Mouse (Mus musculus) heart, embryonic 15.5 days (tissue): ENCODE results near the gene Rsph6a. TPM values are rescaled to one million over a fixed set of nuclear protein-coding genes. Genes with fewer than 3 reads are reported as not detected.

ENCODE experiments used
- ATAC-seq: fragments of 200-750 bp; cut with Nextera tagmentation; replicated peaks from 2 replicates; pipeline ENCODE4 v1.8.0; 2017; ENCODE audit warnings: low read depth, moderate TSS enrichment; ENCODE audit not compliant: insufficient number of reproducible peaks, insufficient read depth, low FRiP score
- H3K27ac ChIP-seq: fragments of 300-500 bp; sonication (generic); 2 replicates; pipeline ENCODE4 v1.5.1; 2015; ENCODE audit warnings: mild to moderate bottlenecking, inconsistent platforms
- H3K27me3 ChIP-seq: fragments of 300-500 bp; sonication (generic); 2 replicates; pipeline ENCODE4 v1.6.1; 2015; ENCODE audit warnings: inconsistent platforms
- H3K36me3 ChIP-seq: fragments of 300-500 bp; sonication (generic); 2 replicates; pipeline ENCODE4 v1.6.1; 2015; ENCODE audit warnings: mild to moderate bottlenecking, inconsistent platforms
- H3K4me1 ChIP-seq: fragments of 300-500 bp; sonication (generic); replicated peaks from 2 replicates; pipeline ENCODE4 v1.6.1; 2015; ENCODE audit warnings: inconsistent platforms
- H3K4me2 ChIP-seq: fragments of 300-500 bp; sonication (generic); 2 replicates; pipeline ENCODE4 v1.6.1; 2015; ENCODE audit warnings: inconsistent platforms, mild to moderate bottlenecking, moderate library complexity
- H3K4me3 ChIP-seq: fragments of 300-500 bp; sonication (generic); 2 replicates; pipeline ENCODE4 v1.5.1; 2015; ENCODE audit warnings: mild to moderate bottlenecking, inconsistent platforms
- H3K9ac ChIP-seq: fragments of 300-500 bp; sonication (generic); 2 replicates; pipeline ENCODE4 v1.6.1; 2015; ENCODE audit warnings: mild to moderate bottlenecking, inconsistent platforms
- H3K9me3 ChIP-seq: fragments of 300-500 bp; sonication (generic); replicated peaks from 2 replicates; pipeline ENCODE4 v1.6.1; 2016; ENCODE audit warnings: inconsistent platforms
- WGBS: fragments of 180-500 bp; shearing (Covaris S2); methylation state at CpG from one replicate; pipeline ENCODE4 v1.1.7; 2015; ENCODE audit warnings: mixed read lengths; 5-methylcytosine and 5-hydroxymethylcytosine counted together
- polyA plus RNA-seq: library from polyadenylated mRNA; unstranded; fragments of >200 nt; fragmentation: Nextera tagmentation; extraction: Ambion mirVana; gene quantifications from 2 replicates; pipeline ENCODE4 v1.2.1, GENCODE M21; 2015

Gene Rsph6a
- polyA plus RNA-seq, 1 experiment from 2014 or later, result not detected

DNA sequence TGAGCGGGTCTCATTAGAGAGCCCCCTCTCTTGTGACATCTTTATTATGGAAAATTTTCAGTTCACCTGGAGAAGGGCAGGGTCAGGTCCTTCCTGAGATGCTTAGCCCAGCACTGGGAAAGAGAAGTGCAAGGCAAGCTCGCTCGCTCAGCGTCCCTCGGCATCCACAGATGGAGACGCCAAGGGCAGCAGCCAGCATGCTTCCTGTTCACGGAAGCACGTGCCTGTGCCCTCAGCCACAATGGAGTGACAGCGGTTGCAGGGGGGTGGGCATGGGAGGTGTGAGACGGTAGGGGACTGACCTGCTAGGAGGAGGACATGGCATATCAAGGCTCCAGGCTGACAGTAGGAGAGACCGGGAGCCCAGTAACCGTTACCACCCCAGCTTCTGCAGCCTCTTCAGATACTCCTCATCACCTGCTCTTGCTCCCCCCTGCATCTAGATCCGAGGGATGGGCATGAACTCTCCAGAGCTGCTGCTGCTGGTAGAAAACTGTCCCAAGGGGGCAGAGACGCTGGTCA lies 6.4 kb upstream of the Rsph6a start:
- Histone ChIP-seq H3K4me3 (no peak overlapping the region), H3K36me3 (peaks cover 87% of the 10 kb centered on the region), H3K9ac (no peak overlapping the region), H3K9me3 (no peaks in the 10 kb centered on the region), H3K4me1 (no peaks in the 10 kb centered on the region), H3K27ac (no peak overlapping the region), H3K27me3 (no peaks in the 10 kb centered on the region), H3K4me2 (no peak overlapping the region)
- ATAC-seq, result no peak
- WGBS, result 83% methylated on average over 14 of the region's 14 CpGs

DNA sequence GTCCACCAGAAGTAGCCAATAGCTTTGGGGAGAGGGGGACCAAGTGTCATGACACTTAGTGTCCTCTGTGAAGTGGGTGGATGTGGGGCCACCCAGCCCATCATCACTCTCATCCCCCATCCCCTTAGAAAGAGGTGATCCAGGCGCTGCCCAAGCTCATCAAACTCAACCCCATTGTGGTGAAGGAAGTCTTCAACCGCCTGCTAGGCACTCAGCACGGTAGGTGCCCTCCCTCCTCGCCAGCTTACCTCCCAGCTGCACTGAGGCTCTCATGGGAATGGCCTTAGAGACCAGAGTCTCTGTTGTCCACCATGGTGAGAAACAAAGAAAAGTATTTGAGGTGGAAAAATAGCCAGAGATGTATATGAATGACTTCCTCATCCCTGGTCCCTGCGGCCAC lies 5.2 kb upstream of the Rsph6a start:
- no peak for ATAC-seq
- Histone ChIP-seq H3K4me2 (no peak overlapping the region), H3K36me3 (peaks cover 75% of the 10 kb centered on the region)

DNA sequence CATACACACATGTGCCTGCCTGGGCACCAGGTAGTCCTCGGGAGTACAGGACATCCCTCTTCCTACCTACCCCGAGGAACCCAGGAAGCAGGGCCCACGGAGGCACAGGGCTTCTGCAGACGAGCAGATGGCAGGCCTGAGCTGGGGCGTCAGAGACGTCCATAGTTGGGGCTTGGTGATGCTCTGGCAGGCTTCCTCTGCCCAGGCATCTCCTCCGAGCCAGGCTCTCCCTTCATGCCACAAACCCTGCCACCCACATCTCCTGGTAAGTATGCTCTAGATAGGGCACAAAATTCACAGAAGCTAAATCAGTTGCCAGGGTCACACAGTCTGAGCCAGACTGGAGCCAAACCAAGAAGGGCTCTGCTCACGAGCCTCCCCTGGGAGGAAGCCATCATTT lies 4.3 kb upstream of the Rsph6a start:
- no peak overlapping the region for H3K4me3 ChIP-seq
- WGBS, result 87% methylated on average over 8 of the region's 8 CpGs
- H3K4me2 ChIP-seq, result no peak overlapping the region
- no peak for ATAC-seq
- H3K27me3 ChIP-seq, result no peaks in the 10 kb centered on the region
- H3K9ac ChIP-seq, result no peak overlapping the region
- H3K36me3 ChIP-seq, result peaks cover 65% of the 10 kb centered on the region
- H3K9me3 ChIP-seq, result no peaks in the 10 kb centered on the region
- peaks cover 10% of the 10 kb centered on the region; the same call in 1 of the 2 replicates for H3K4me1 ChIP-seq
- no peak overlapping the region for H3K27ac ChIP-seq

More for the DNA sequence above, 5.2 kb upstream of the Rsph6a start:
- Histone ChIP-seq H3K9ac (no peak overlapping the region), H3K9me3 (no peaks in the 10 kb centered on the region), H3K4me1 (0 out of 2 replicates have a peak, but pooled peaks cover 4% of the 10 kb centered on the region), H3K4me3 (no peak overlapping the region), H3K27ac (no peak overlapping the region), H3K27me3 (no peaks in the 10 kb centered on the region)
- 87% methylated on average over 5 of the region's 5 CpGs for WGBS

DNA sequence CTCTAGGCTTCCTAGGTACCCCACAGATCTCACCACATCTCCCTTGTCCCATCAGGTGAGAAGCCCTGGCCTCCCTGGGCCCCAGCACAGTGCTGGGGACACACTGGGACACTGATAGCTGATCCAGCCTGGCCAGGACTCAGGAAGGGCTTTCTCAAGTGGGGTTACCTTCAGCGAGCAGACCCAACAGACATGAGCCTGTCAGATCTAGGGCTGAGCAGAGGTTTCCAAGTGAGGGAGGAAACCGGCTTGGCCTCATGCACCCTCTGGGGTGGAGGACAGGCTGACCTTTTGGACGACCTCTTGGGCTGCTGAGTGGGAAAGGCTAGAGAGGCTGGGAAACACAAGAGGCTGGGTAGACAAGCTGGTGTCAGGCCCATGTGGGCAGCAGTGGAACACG lies 3.3 kb upstream of the Rsph6a start:
- no peak overlapping the region for H3K27ac ChIP-seq
- H3K36me3 ChIP-seq, result peaks cover 56% of the 10 kb centered on the region
- H3K9me3 ChIP-seq, result no peaks in the 10 kb centered on the region

DNA sequence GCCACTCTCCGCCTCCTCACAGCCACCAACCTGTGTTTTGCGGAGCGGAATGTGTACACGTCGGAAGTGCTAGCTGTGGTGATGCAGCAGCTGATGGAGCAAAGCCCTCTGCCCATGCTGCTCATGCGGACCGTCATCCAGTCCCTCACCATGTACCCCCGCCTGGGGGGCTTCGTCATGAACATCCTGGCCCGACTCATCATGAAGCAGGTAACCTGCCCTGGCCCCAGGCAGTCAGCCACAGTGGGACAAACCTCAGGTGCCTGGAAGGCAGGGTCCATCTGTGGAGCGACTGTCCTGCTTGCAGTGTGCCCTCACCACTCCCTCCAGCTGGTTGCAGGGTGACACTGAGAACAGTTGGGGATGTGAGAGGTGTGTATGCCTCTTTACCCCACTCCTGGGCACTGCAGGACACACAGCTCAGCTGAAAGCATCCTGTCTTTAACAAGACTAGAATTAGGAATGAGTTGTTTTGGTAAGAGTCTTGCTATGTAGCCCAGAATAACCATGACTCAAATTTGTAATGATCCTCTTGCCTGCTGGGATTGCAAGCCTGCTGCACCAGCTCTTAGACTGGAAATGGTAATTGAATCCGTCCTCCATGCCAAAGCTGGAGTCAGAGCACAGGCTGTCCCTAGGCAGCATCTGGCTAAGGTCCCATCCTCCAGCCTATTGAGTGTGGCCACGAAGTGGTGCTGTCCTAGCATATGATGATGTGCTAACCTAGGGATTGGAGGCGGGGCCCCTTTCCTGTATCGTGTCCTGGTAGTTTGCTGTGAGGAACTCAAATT lies 1.9 kb upstream of the Rsph6a start:
- no peak overlapping the region for H3K9ac ChIP-seq
- H3K27me3 ChIP-seq, result no peaks in the 10 kb centered on the region
- WGBS, result 86% methylated on average over 15 of the region's 15 CpGs
- no peak overlapping the region for H3K27ac ChIP-seq
- H3K4me2 ChIP-seq, result no peak overlapping the region
- peaks cover 10% of the 10 kb centered on the region; the same call in 1 of the 2 replicates for H3K4me1 ChIP-seq
- no peaks in the 10 kb centered on the region for H3K9me3 ChIP-seq
- no peak for ATAC-seq
- H3K4me3 ChIP-seq, result no peak overlapping the region
- peaks cover 42% of the 10 kb centered on the region for H3K36me3 ChIP-seq

More for the DNA sequence above, 3.3 kb upstream of the Rsph6a start:
- Histone ChIP-seq H3K27me3 (no peaks in the 10 kb centered on the region), H3K4me3 (no peak overlapping the region), H3K4me2 (no peak overlapping the region), H3K9ac (no peak overlapping the region), H3K4me1 (peaks cover 10% of the 10 kb centered on the region; the same call in 1 of the 2 replicates)
- 58% methylated on average over 4 of the region's 4 CpGs for WGBS
- no peak for ATAC-seq

DNA sequence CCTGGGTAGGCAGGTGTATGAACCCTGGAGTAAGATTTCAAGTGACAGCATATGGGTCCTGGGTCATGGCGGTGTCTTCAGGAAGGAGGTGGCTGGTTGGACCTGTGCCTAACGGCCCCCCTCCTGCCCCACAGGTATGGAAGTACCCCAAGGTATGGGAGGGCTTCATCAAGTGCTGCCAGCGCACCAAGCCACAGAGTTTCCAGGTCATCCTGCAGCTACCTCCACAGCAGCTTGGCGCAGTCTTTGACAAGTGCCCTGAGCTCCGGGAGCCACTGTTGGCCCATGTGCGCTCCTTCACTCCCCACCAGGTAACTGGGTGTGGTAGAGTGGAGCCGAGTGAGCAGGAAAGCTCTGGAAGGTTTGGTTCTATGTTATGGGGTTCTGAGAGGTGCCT lies 1.4 kb upstream of the Rsph6a start:
- H3K27ac ChIP-seq, result no peak overlapping the region
- no peaks in the 10 kb centered on the region for H3K27me3 ChIP-seq
- no peak overlapping the region for H3K4me3 ChIP-seq
- WGBS, result 82% methylated on average over 7 of the region's 7 CpGs
- no peaks in the 10 kb centered on the region for H3K9me3 ChIP-seq
- no peak overlapping the region for H3K4me2 ChIP-seq
- ATAC-seq, result no peak
- peaks cover 10% of the 10 kb centered on the region; the same call in 1 of the 2 replicates for H3K4me1 ChIP-seq
- no peak overlapping the region for H3K9ac ChIP-seq
- peaks cover 36% of the 10 kb centered on the region for H3K36me3 ChIP-seq

DNA sequence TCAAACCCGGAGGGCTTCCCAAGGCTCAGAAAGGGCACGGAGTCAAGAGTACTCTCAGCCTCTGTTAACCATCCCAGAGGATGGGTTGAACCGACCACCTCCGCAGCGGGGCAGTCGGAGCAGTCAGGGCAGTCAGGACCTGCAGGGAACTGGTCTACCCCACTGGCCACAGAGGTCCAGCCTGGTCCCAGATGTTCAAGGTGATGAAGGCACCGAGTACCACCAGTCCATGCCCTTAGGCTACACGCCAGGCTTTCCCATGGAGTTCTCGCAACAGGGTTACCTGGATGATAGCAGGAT lies 237 bp downstream of the Rsph6a start:
- Histone ChIP-seq H3K4me3 (no peak overlapping the region), H3K4me1 (peaks cover 10% of the 10 kb centered on the region; the same call in 1 of the 2 replicates), H3K4me2 (peak overlapping the region; percentile 14), H3K9me3 (no peaks in the 10 kb centered on the region), H3K27ac (no peak overlapping the region), H3K36me3 (peaks cover 22% of the 10 kb centered on the region), H3K9ac (no peak overlapping the region), H3K27me3 (no peaks in the 10 kb centered on the region)
- 68% methylated on average over 9 of the region's 9 CpGs for WGBS
- ATAC-seq, result no peak

DNA sequence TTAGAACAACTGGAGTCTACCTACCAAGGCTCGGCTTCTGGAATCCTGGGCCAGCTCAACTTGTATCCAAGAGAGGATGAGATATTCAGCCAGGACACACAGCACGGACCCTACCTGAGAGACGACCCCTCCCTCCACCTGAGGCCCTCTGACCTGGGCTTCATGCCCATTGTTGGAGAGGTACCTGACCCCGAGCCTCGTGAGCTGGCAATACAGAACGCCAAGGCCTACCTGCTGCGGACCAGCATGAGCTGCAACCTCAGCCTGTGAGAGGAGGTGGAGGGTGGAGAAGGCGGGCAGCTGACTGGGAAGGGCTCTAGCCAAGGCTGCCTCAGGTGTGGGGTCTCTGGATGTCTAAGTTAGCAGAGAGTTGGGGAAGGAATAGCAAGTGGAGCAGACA lies 618 bp downstream of the Rsph6a start:
- H3K9ac ChIP-seq, result no peak overlapping the region
- H3K4me2 ChIP-seq, result no peak overlapping the region
- 88% methylated on average over 8 of the region's 8 CpGs for WGBS
- H3K36me3 ChIP-seq, result peaks cover 18% of the 10 kb centered on the region
- no peak overlapping the region for H3K4me3 ChIP-seq
- no peak overlapping the region for H3K27ac ChIP-seq
- H3K4me1 ChIP-seq, result peaks cover 10% of the 10 kb centered on the region; the same call in 1 of the 2 replicates
- no peaks in the 10 kb centered on the region for H3K27me3 ChIP-seq
- ATAC-seq, result no peak
- H3K9me3 ChIP-seq, result no peaks in the 10 kb centered on the region

DNA sequence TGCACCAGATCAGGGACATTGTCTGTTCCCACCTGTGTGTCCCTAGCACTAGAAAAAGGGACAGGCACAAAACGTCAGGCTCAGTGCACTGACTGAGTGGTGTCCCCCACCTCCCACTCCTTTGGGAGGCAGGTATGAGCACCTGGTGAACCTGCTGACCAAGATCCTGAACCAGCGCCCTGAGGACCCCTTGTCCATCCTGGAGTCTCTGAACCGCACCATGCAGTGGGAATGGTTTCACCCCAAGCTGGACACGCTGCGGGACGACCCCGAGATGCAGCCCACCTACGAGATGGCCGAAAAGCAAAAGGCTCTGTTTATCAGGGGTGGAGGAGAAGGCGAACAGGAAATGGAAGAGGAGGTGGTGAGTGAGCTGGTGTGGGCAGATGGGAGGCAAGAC lies 2.9 kb downstream of the Rsph6a start:
- H3K36me3 ChIP-seq, result no peaks in the 10 kb centered on the region; the same call in 1 of the 2 replicates
- H3K9me3 ChIP-seq, result no peaks in the 10 kb centered on the region
- peaks cover 10% of the 10 kb centered on the region; the same call in 1 of the 2 replicates for H3K4me1 ChIP-seq
- H3K27ac ChIP-seq, result no peak overlapping the region
- no peak overlapping the region for H3K4me2 ChIP-seq
- H3K9ac ChIP-seq, result no peak overlapping the region
- H3K27me3 ChIP-seq, result no peaks in the 10 kb centered on the region
- 82% methylated on average over 10 of the region's 10 CpGs for WGBS
- ATAC-seq, result no peak
- no peak overlapping the region for H3K4me3 ChIP-seq

DNA sequence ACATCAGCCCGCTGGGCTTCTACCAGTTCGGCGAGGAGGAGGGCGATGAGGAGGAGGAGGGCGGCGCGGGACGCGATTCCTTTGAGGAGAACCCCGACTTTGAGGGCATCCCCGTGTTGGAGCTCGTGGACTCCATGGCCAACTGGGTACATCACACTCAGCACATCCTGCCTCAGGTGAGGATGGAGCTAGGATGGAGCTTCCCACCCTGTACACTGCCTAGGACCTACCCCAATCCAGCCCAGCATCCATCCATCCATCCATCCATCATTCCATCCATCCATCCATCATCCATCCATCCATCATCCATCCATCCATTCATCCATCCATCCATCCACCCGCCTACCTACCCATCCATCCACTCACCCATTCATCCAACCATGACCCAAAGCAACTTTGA lies 11.4 kb downstream of the Rsph6a start:
- Histone ChIP-seq H3K27ac (no peak overlapping the region), H3K4me2 (no peak overlapping the region), H3K9ac (no peak overlapping the region), H3K4me3 (0 out of 2 replicates have a peak overlapping the region, but pooled peaks have one; percentile 2), H3K9me3 (no peaks in the 10 kb centered on the region), H3K4me1 (peaks cover 4% of the 10 kb centered on the region), H3K27me3 (peaks cover 44% of the 10 kb centered on the region), H3K36me3 (no peaks in the 10 kb centered on the region)
- ATAC-seq, result no peak
- 42% methylated on average over 13 of the region's 13 CpGs for WGBS

DNA sequence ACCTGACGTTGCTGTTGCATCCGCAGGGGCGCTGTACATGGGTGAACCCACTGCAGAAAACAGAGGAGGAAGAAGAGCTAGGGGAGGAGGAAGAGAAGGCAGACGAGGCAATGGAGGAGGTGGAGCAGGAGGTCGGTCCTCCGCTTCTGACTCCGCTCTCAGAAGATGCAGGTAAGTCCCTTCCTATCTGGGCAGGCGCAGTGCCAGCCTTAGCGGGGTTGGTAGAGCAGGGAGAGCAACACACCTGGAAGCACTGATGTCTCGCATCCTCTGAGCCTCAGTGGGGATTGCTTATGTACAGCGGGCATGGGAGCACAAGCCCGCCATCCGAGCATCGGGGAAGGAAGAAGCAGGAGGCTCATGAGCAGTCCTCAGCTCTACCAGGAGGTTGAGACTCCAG lies 12.6 kb downstream of the Rsph6a start:
- 39% methylated on average over 14 of the region's 14 CpGs for WGBS
- no peak for ATAC-seq

DNA sequence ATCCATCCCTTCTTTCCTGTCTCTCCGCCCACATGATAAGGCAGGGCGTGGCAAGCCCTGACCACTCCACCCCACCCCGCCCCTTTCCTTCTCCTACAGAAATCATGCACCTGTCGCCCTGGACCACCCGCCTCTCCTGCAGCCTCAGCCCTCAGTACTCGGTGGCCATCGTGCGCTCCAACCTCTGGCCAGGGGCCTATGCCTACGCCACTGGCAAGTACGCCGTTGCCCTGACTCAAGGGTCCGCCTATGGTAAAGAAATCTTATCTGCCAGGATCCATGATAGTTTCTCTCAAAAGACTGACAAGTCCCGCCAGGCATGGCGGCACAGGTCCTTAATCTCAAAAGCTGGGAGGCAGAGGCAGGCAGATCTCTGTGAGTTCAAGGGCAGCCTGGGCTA lies 13.4 kb downstream of the Rsph6a start:
- no peaks in the 10 kb centered on the region for H3K9me3 ChIP-seq
- H3K4me2 ChIP-seq, result no peak overlapping the region
- H3K27me3 ChIP-seq, result peaks cover 44% of the 10 kb centered on the region
- H3K9ac ChIP-seq, result no peak overlapping the region
- H3K36me3 ChIP-seq, result no peaks in the 10 kb centered on the region
- H3K4me3 ChIP-seq, result no peak overlapping the region
- no peak; the same call in 1 of the 2 replicates for ATAC-seq
- H3K27ac ChIP-seq, result no peak overlapping the region
- H3K4me1 ChIP-seq, result peaks cover 4% of the 10 kb centered on the region
- WGBS, result 57% methylated on average over 12 of the region's 14 CpGs

More for the DNA sequence above, 12.6 kb downstream of the Rsph6a start:
- Histone ChIP-seq H3K36me3 (no peaks in the 10 kb centered on the region), H3K9ac (no peak overlapping the region), H3K4me1 (peaks cover 4% of the 10 kb centered on the region), H3K4me3 (no peak overlapping the region), H3K27me3 (peaks cover 44% of the 10 kb centered on the region), H3K4me2 (no peak overlapping the region), H3K27ac (no peak overlapping the region), H3K9me3 (no peaks in the 10 kb centered on the region)
